Mouse (Mus musculus) myocyte (in vitro differentiated cells): ENCODE measurements around the gene Ada.
A peak's percentile ranks its signal among the peaks of the same experiment; 100 is the strongest.

Experiments used
- E2F4 ChIP-seq: IDR thresholded peaks from one replicate; pipeline ENCODE4 v1.6.1; 2011; ENCODE audit warnings: mild to moderate bottlenecking, control low read depth, moderate library complexity; ENCODE audit not compliant: insufficient read depth
- MAX ChIP-seq: IDR thresholded peaks from one replicate; pipeline ENCODE4 v1.6.1; 2011; ENCODE audit warnings: low read depth, mild to moderate bottlenecking, control low read depth
- MYOG ChIP-seq, 3 experiments: IDR thresholded peaks; one replicate each; pipeline ENCODE4 v1.6.1; 2011; ENCODE audit warnings: control low read depth in 2 of 3, low read depth in 2 of 3, mild to moderate bottlenecking in 2 of 3; ENCODE audit not compliant: insufficient read length in 2 of 3, control insufficient read depth in 1 of 3, insufficient read depth in 1 of 3
- POLR2A ChIP-seq: IDR thresholded peaks from one replicate; pipeline ENCODE4 v1.6.1; 2011; ENCODE audit warnings: low read depth, mild to moderate bottlenecking, control low read depth, moderate library complexity; ENCODE audit not compliant: insufficient read length
- POLR2AphosphoS2 ChIP-seq: IDR thresholded peaks from one replicate; pipeline ENCODE4 v1.6.1; 2011; ENCODE audit warnings: low read depth, control low read depth; ENCODE audit not compliant: insufficient read length

DNA sequence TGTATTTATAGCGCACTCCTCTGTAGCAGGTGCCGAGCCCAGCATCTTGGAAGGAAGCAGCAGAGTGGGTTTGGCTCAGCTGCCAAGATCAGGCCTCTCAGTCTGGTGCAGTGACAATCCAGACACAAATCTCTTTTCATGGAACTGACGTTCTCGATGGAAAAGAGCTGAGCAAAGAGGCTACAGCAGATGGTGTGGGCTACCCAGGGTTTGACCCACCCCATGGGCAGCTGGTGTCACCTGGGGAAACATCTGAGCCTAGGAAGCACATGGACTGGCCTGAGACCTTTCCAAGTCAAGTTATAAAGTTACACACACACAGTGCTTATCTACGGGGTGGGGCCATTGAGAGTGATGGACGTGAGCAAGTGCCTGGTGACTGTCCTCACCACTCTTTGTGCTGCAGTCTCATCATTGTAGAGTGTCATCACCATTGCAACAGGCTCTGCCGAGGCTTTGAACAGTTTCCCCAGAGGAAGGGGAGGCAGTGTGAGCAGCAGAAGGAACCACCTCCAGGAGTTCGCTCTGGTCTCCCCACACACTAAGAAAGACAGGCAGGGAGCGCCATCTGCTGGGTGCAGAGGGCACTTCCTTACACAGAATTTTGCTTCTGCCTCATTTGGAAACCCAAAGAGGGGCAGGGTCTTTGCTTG is 31.0 kb downstream of the Ada start:
- TF ChIP-seq MAX (no peak), MYOG (IDR thresholded peaks at IDR 0.05; ENCODE audit: control insufficient read depth in 1 of 3, insufficient read depth in 1 of 3, insufficient read length in 2 of 3, low read depth in 2 of 3) (peak; percentile 49 to 92 (median 88)), POLR2A (no peak), E2F4 (no peak), POLR2AphosphoS2 (peak; percentile 25)
